Mouse (Mus musculus): Measurements from ENCODE around the gene Haspin.

Haspin gene

GRCm38 (mm10) chr11:73137591-73138501, at the start of gene Haspin:
Haspin (minus strand) TSS chr11:73138294.
- DNase-seq = peak; percentile 76

- DNase-seq = no peak
These were observed 49.1 kb upstream of the Haspin start for GRCm38 (mm10) chr11:73187231-73187630.

GRCm38 (mm10) chr11:73185872-73186615, 48.0 kb upstream of the Haspin start:
- DNase-seq = no peak

GRCm38 (mm10) chr11:73177895-73178294, 39.8 kb upstream of the Haspin start:
- no peak for DNase-seq

GRCm38 (mm10) chr11:73177509-73177875, 39.4 kb upstream of the Haspin start:
- no peak for DNase-seq

DNA sequence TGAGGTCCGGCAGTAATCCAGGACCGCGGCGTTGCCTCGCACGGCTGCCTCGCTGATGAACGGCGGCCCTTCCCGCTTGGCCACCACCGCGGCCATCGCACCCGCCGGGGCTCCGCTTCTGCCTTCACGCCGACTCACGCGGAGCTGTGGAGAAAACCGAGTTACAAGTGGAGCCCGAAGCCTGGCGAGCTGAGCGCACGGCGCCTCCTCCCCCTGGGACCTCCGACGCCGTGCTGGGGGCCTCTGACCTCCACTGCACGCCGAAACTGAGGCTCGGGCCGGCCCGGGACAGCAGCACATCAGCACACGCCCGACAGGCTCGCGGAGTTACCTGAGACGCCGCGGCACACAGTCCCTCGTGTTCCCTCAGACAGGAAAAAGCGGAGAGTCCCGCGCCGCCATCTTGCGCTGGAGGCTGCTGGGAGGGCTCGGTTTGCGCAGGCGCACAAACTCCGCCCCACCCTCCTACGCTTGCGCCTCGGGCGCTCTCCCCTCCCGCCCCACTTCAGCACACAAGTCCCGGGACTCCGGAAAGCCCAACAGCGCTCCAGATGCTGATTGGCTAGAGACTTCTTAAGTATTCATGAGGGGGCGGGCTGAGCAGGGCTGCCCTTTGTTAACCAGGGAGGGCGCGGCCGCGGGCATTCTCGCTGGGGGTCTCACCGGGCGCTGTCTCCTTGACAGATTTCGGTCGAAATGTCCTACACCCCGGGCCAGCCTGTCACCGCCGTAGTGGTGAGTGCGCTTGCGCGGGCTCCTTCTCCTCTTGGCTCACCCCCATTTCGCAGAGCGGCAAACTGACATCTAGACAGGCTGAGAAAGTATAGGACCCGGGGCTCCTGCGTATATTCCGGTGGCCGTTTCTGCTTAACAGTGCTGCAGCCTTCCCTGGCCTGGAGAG, 38.8 kb upstream of the Haspin start, which contains the start of the genes Emc6 and Tax1bp3:
Emc6 (minus strand) TSS at position 430 of the 901 bp plus-strand sequence.
Tax1bp3 (plus strand) TSS at position 476 of the 901 bp plus-strand sequence.
- peak; percentile 96 for DNase-seq

DNA sequence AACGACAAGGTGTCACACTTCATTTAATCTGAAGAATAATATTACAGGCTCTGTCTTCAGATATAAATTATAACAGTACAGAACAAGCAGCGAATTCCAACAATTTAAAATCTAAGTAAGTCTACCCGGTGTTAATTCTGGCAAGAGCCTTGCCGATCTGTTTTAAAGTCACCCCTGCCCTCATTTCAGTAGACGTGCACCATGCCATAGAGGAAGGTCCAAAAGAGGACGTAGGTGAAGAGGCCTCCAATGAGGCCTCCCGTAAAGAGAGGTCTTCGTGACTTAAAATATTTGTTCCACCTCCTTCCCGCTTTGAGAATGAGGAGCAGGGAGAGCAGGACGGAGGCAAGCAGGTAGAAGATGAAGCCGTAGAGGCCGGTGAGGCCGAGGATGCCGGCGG, 38.1 kb upstream of the Haspin start:
- no peak for DNase-seq

DNA sequence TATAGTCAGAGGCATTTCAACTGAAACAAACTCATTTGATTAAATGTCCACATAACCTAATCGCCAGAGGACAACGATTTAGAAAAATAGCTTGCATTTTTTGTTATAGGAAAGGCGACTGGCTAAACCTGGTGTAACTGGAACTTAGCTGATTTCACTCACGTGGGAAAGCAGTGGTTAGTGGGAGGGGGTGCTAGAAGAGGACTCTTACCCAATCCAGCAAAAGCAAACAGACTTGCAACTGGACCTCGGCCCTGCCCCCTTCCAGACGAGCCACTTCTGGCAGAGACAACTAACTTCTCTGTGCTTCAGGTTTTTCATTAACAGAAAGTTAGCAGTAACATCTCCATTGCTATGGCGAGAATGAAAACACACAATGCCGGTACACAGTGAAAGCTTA, 37.5 kb upstream of the Haspin start:
- DNase-seq = no peak

GRCm38 (mm10) chr11:73172186-73172585, 34.1 kb upstream of the Haspin start:
- DNase-seq = no peak

GRCm38 (mm10) chr11:73169231-73169630, 31.1 kb upstream of the Haspin start:
- no peak for DNase-seq

DNA sequence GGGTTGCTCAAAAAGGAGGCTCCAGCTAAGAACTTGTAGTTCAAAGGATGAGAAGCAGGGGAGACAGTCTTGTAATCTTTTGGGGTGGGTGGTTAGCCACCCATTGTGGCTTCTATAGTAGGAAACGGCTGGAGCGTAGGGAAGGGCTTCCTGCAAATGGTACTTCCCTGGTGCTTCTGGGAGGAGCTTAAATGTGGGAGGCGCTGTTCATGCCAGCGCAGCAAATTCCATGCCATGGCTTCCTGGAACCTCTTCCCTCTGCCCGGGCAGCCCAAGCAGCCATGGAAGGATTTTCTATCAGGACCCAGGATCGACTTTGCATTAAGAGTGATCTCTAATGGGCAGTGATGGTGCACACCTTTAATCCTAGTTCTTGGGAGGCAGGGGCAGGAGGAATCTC, 30.5 kb upstream of the Haspin start:
- no peak for DNase-seq

GRCm38 (mm10) chr11:73168071-73168470, 30.0 kb upstream of the Haspin start:
- DNase-seq = no peak

- no peak for DNase-seq
These were observed 24.2 kb upstream of the Haspin start for GRCm38 (mm10) chr11:73162284-73162683.

DNA sequence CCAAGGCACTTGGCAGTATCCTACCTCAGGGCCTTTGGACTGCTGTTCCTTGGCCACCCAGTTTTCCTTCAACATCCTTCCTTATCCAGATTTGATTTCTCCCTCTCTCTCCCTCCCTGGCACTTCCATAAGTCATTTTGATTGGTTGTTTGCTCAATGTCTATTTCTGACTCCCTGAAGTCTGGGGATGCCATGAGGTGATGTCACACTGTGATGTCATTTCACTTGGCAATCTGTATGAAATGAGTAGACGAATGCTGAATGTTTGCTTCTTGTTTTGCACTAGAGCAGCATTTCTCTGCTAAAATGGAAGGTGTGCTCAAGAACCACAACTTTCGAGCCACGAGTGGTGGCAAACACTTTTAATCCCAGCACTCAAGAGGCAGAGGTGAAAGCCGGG, 23.5 kb upstream of the Haspin start:
- DNase-seq = no peak

- DNase-seq = no peak
These were observed 22.7 kb upstream of the Haspin start for GRCm38 (mm10) chr11:73160811-73161200.

- no peak for DNase-seq
These were observed 22.1 kb upstream of the Haspin start, which contains the start of gene P2rx5 for GRCm38 (mm10) chr11:73159957-73160810. P2rx5 (plus strand) TSS chr11:73160421.

DNA sequence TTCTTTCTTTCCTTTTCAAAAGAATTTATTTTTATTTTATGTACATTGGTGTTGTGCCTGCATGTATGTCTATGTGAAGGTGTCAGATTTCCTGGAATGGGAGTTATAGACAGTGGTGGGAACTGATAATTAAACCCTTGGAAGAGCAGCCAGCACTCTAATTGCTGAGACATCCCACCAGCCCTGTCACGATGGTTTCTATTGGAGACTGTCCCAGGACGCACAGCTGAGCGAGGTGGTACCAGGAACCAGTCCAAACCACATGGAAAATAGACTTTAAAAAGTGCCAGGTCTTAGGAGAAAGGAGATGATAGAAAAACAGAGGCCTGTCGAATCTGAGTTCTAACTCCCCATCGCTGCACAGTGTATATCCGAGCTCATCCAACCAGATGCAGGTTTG, 17.0 kb upstream of the Haspin start:
- DNase-seq = no peak

DNA sequence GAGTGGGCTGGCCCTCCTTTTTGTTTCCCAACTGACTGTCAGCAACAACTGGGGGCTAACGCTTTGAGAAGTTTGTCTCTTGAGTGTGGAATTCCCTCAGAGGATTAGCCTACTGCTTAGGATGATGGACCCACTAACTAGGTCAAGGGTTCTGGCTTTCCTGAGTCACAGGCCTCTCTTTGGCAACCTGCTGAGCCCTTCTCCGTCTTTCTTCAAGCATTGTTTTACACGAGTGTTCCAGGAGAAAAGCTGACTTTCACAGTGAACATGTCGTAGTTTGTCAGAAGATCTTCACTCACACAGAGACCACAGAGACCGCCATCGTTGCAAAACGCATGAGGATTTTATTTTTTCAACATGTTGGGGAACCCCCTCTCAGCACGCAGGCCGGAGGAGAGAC, 10.1 kb upstream of the Haspin start:
- DNase-seq = no peak

DNA sequence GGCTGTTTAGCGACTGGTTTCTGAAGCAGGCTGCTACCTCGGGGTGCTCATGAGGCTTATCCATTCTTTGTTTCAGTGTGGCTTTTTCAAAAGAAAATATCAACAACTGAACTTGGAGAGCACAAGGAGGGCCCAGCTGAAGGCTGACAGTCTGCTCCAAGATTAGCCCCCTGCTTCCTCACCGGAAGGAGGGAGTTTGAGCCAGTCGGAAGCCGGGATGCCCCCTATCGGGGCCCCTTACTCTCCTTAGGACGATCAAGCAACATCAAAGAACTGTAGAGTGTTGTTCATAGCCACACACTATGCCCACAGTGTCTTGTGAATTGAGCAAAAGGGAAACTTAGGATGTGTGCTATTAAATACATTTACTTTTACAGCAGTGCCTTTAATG, 8.9 kb upstream of the Haspin start:
- no peak for DNase-seq

- no peak for DNase-seq
These were observed 8.2 kb upstream of the Haspin start for GRCm38 (mm10) chr11:73146026-73146974.

DNA sequence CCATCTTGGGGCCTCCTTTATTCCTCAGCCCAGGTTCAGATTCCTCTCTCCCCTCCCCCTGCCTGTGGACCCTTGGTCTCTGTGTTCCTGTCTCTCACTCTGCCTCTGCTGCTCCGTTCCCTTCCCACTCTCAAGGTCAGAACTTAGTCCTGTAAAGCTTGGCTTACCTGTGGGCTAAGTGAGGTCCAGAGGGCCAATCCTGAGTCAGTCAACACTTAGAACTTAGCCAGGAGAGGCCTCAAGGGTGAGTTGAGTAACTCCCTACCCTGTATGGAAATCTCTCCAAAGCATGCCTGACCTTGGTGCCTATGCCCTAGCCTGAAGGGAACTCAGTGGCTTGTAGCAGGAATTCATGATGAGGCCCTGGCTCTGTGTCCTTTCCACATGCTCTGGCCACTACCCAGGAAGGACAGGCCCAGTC, 6.2 kb upstream of the Haspin start:
- DNase-seq = no peak

Data from cerebellum, adult 11 months (tissue).